ENCODE assay signal across 25 mouse cellular contexts in the genomic region with DNA sequence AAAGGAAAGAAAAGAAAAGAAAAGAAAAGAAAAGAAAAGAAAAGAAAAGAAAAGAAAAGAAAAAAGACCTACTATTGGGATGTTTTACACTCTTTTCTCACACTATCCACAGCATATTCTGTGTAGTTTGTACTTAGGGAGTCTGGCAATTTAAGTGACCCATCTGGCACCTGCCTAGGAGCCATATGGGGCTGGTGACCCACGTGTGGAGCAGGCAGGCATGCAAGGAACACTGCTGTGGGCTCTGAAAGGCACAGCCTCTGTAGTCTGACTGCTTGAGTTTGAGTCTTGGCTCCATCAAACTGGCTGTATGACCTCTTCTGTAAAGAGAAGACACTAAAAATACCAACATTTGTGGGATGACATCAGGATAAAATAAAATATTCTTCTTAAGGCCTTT. TPM values are rescaled to one million over a fixed set of nuclear protein-coding genes. Genes with fewer than 3 reads are reported as not detected.
DNase-seq lines count a peak whose midpoint lies in the region; ATAC-seq and TF ChIP-seq lines count a peak whose summit lies in the region.
"Had no signal": no experiment of that assay in that cellular context is flagged by ENCODE, and none has a peak within 500 bp of the region (broad histone marks: within the 10 kb centered on the region; RNA-seq: fewer than 3 reads in every experiment).

No protein-coding gene starts in this region.

- H3K36me3 ChIP-seq in forebrain, embryonic 13.5 days (ENCODE audit: poor library complexity, severe bottlenecking), result peaks cover 9% of the 10 kb centered on the region; the same call in 1 of the 2 replicates
- H3K36me3 ChIP-seq in forebrain, embryonic 12.5 days (replicated peaks), result peaks cover 9% of the 10 kb centered on the region
- no peaks in the 10 kb centered on the region for H3K36me3 ChIP-seq in midbrain, embryonic 11.5 days (ENCODE audit: control insufficient read depth, insufficient read depth, low read length)
- H3K36me3 ChIP-seq in midbrain, postnatal 0 days (ENCODE audit: insufficient read depth, low read length), result no peaks in the 10 kb centered on the region
- H3K36me3 ChIP-seq in hindbrain, embryonic 13.5 days, result peaks cover 12% of the 10 kb centered on the region; the same call in 1 of the 2 replicates
- H3K36me3 ChIP-seq: G1E; intestine, embryonic 15.5 days; limb, embryonic 13.5 days; stomach, embryonic 15.5 days had no signal

- H3K9me3 ChIP-seq in forebrain, embryonic 13.5 days (replicated peaks), result no peaks in the 10 kb centered on the region
- H3K9me3 ChIP-seq in forebrain, embryonic 12.5 days, result no peaks in the 10 kb centered on the region
- no peaks in the 10 kb centered on the region for H3K9me3 ChIP-seq in midbrain, embryonic 11.5 days (ENCODE audit: control insufficient read depth, low read length)
- H3K9me3 ChIP-seq in midbrain, postnatal 0 days (ENCODE audit: low read length), result no peaks in the 10 kb centered on the region
- H3K9me3 ChIP-seq in hindbrain, embryonic 13.5 days, result no peaks in the 10 kb centered on the region
- H3K9me3 ChIP-seq: intestine, embryonic 15.5 days; limb, embryonic 13.5 days; megakaryocyte, embryonic 14.5 days; midbrain, embryonic 13.5 days; neural tube, embryonic 15.5 days; stomach, embryonic 15.5 days had no signal

- H3K27ac ChIP-seq in forebrain, embryonic 13.5 days, result no peak overlapping the region
- no peak overlapping the region for H3K27ac ChIP-seq in forebrain, embryonic 12.5 days
- no peak overlapping the region for H3K27ac ChIP-seq in midbrain, embryonic 11.5 days (ENCODE audit: low read depth, low read length)
- H3K27ac ChIP-seq in midbrain, postnatal 0 days (ENCODE audit: low read depth, low read length), result no peak overlapping the region
- no peak overlapping the region for H3K27ac ChIP-seq in hindbrain, embryonic 13.5 days
- H3K27ac ChIP-seq: hindbrain, postnatal 0 days; intestine, embryonic 15.5 days; limb, embryonic 13.5 days; midbrain, embryonic 13.5 days; neural tube, embryonic 15.5 days; stomach, embryonic 15.5 days had no signal

- no peak for TF ChIP-seq POLR2A in lung, adult 2 months (IDR thresholded peaks at IDR 0.05; ENCODE audit: borderline replicate concordance, extremely low read depth, low read depth, low read length)

- H3K9ac ChIP-seq in forebrain, embryonic 13.5 days, result no peak overlapping the region
- H3K9ac ChIP-seq in forebrain, embryonic 12.5 days, result no peak overlapping the region
- H3K9ac ChIP-seq in midbrain, embryonic 11.5 days (ENCODE audit: low read length), result no peak overlapping the region
- no peak overlapping the region for H3K9ac ChIP-seq in midbrain, postnatal 0 days (replicated peaks; ENCODE audit: low read length, poor library complexity, severe bottlenecking)
- H3K9ac ChIP-seq in hindbrain, embryonic 13.5 days, result no peak overlapping the region
- H3K9ac ChIP-seq: intestine, embryonic 15.5 days; limb, embryonic 13.5 days; midbrain, embryonic 13.5 days; neural tube, embryonic 15.5 days; stomach, embryonic 15.5 days had no signal

- H3K27me3 ChIP-seq in forebrain, embryonic 13.5 days, result no peaks in the 10 kb centered on the region
- no peaks in the 10 kb centered on the region for H3K27me3 ChIP-seq in forebrain, embryonic 12.5 days
- no peaks in the 10 kb centered on the region for H3K27me3 ChIP-seq in midbrain, embryonic 11.5 days (ENCODE audit: control insufficient read depth, insufficient read depth, low read length)
- no peaks in the 10 kb centered on the region for H3K27me3 ChIP-seq in midbrain, postnatal 0 days (ENCODE audit: insufficient read depth, low read length)
- no peaks in the 10 kb centered on the region for H3K27me3 ChIP-seq in hindbrain, embryonic 13.5 days
- H3K27me3 ChIP-seq: intestine, embryonic 15.5 days; limb, embryonic 13.5 days; megakaryocyte, embryonic 14.5 days; midbrain, embryonic 13.5 days; neural tube, embryonic 15.5 days; stomach, embryonic 15.5 days had no signal

- no peak overlapping the region for H3K4me2 ChIP-seq in forebrain, embryonic 13.5 days
- no peak overlapping the region for H3K4me2 ChIP-seq in forebrain, embryonic 12.5 days
- H3K4me2 ChIP-seq in midbrain, embryonic 11.5 days, result no peak overlapping the region
- H3K4me2 ChIP-seq in midbrain, postnatal 0 days (ENCODE audit: low read depth, low read length, poor library complexity, severe bottlenecking), result no peak overlapping the region
- no peak overlapping the region for H3K4me2 ChIP-seq in hindbrain, embryonic 13.5 days
- H3K4me2 ChIP-seq: intestine, embryonic 15.5 days; limb, embryonic 13.5 days; liver, embryonic 11.5 days; midbrain, embryonic 13.5 days; neural tube, embryonic 15.5 days; stomach, embryonic 15.5 days had no signal

- peak; percentile 17 for DNase-seq in midbrain, embryonic 11.5 days (ENCODE audit: low spot score, missing footprints)
- no peak for DNase-seq in midbrain, postnatal 0 days (ENCODE audit: low spot score)
- DNase-seq in cerebellum, adult 9-10 months, result peak; percentile 78
- DNase-seq in lung, adult 2 months, result no peak
- DNase-seq in adrenal gland, adult (ENCODE audit: inconsistent age in 2 of 2, low spot score in 1 of 2), result no peak
- DNase-seq: adrenal gland, postnatal 14 days; gastrocnemius, postnatal 10 days; kidney, adult 2 months; kidney, postnatal 36 days; lung, postnatal 4 days; right cerebral cortex, postnatal 25 days had no signal

- H3K4me3 ChIP-seq in forebrain, embryonic 13.5 days, result no peak overlapping the region
- H3K4me3 ChIP-seq in forebrain, embryonic 12.5 days (replicated peaks), result no peak overlapping the region
- H3K4me3 ChIP-seq in midbrain, embryonic 11.5 days (ENCODE audit: low read depth, low read length), result no peak overlapping the region
- H3K4me3 ChIP-seq in midbrain, postnatal 0 days (ENCODE audit: low read depth, low read length), result no peak overlapping the region
- no peak overlapping the region for H3K4me3 ChIP-seq in hindbrain, embryonic 13.5 days
- no peak overlapping the region for H3K4me3 ChIP-seq in lung, adult 2 months (replicated peaks; ENCODE audit: extremely low read depth, low read depth, low read length)
- H3K4me3 ChIP-seq: intestine, embryonic 15.5 days; limb, embryonic 13.5 days; megakaryocyte, embryonic 14.5 days; midbrain, embryonic 13.5 days; neural tube, embryonic 15.5 days; stomach, embryonic 15.5 days had no signal

- no peaks in the 10 kb centered on the region for H3K4me1 ChIP-seq in forebrain, embryonic 13.5 days
- no peaks in the 10 kb centered on the region for H3K4me1 ChIP-seq in forebrain, embryonic 12.5 days
- H3K4me1 ChIP-seq in midbrain, embryonic 11.5 days (ENCODE audit: control insufficient read depth, insufficient read depth, low read length), result no peaks in the 10 kb centered on the region
- H3K4me1 ChIP-seq in midbrain, postnatal 0 days (ENCODE audit: insufficient read depth, low read length), result no peaks in the 10 kb centered on the region
- H3K4me1 ChIP-seq in hindbrain, embryonic 13.5 days (replicated peaks), result no peaks in the 10 kb centered on the region
- H3K4me1 ChIP-seq in lung, adult 2 months (ENCODE audit: control insufficient read depth, insufficient read depth, low read length), result no peaks in the 10 kb centered on the region
- H3K4me1 ChIP-seq: intestine, embryonic 15.5 days; midbrain, embryonic 13.5 days; neural tube, embryonic 15.5 days; stomach, embryonic 15.5 days had no signal

- WGBS in forebrain, embryonic 13.5 days, result 30% methylated on average over 1 of the region's 1 CpGs
- WGBS in forebrain, embryonic 12.5 days, result 37% methylated on average over 1 of the region's 1 CpGs
- 44% methylated on average over 1 of the region's 1 CpGs for WGBS in midbrain, embryonic 11.5 days
- WGBS in midbrain, postnatal 0 days, result 37% methylated on average over 1 of the region's 1 CpGs
- WGBS in hindbrain, embryonic 13.5 days, result 30% methylated on average over 1 of the region's 1 CpGs
- 13% methylated on average over 1 of the region's 1 CpGs for WGBS in lung, adult 2 months

- peak; percentile 64; the same call in 1 of the 2 replicates for ATAC-seq in forebrain, embryonic 13.5 days
- no peak for ATAC-seq in forebrain, embryonic 12.5 days (ENCODE audit: low FRiP score)
- no peak for ATAC-seq in midbrain, embryonic 11.5 days (ENCODE audit: low FRiP score)
- no peak for ATAC-seq in midbrain, postnatal 0 days (ENCODE audit: low FRiP score)
- ATAC-seq in hindbrain, embryonic 13.5 days (ENCODE audit: low FRiP score), result no peak
- ATAC-seq: hindbrain, postnatal 0 days; intestine, embryonic 15.5 days; lung, postnatal 0 days; midbrain, embryonic 13.5 days had no signal

- no peak for TF ChIP-seq CTCF in midbrain, postnatal 0 days (IDR thresholded peaks at IDR 0.05)
- TF ChIP-seq CTCF in lung, adult 2 months (IDR thresholded peaks at IDR 0.05; ENCODE audit: insufficient read depth, low read length), result no peak

RNA-seq across cellular contexts. Expression of a gene that starts 25.2 kb away (rescaled TPM):
- 132 and 136 TPM in 2 replicates for polyA plus RNA-seq in forebrain, embryonic 13.5 days (2015; fragmentation: Nextera tagmentation; extraction: Ambion mirVana)
- polyA plus RNA-seq in forebrain, embryonic 12.5 days (2016; fragmentation: Nextera tagmentation; extraction: Ambion mirVana), result 67.8 and 71.2 TPM in 2 replicates
- polyA plus RNA-seq in midbrain, embryonic 11.5 days (2014; fragmentation: Nextera tagmentation; extraction: Ambion mirVana), result 56.3 and 65.0 TPM in 2 replicates
- total RNA-seq in midbrain, postnatal 0 days (2014; rRNA removed), result 234 and 270 TPM in 2 replicates
- 406 and 419 TPM in 2 replicates for polyA plus RNA-seq in midbrain, postnatal 0 days (2015; fragmentation: Nextera tagmentation; extraction: Ambion mirVana)
- 187 and 196 TPM in 2 replicates for polyA plus RNA-seq in hindbrain, embryonic 13.5 days (2015; fragmentation: Nextera tagmentation; extraction: Ambion mirVana)
- 0.49 and 0.57 TPM in 2 replicates for polyA plus RNA-seq in lung, adult 2 months (2012; rRNA removed)
- total RNA-seq: heart, postnatal 25 days had no signal
- polyA plus RNA-seq: G1E had no signal

RNA-seq across cellular contexts. Expression of a gene that starts 44.7 kb away (rescaled TPM):
- 41.4 and 46.8 TPM in 2 replicates for polyA plus RNA-seq in forebrain, embryonic 13.5 days (2015; fragmentation: Nextera tagmentation; extraction: Ambion mirVana)
- polyA plus RNA-seq in forebrain, embryonic 12.5 days (2016; fragmentation: Nextera tagmentation; extraction: Ambion mirVana), result 66.3 and 70.4 TPM in 2 replicates
- polyA plus RNA-seq in midbrain, embryonic 11.5 days (2014; fragmentation: Nextera tagmentation; extraction: Ambion mirVana), result 6.6 and 7.5 TPM in 2 replicates
- total RNA-seq in midbrain, postnatal 0 days (2014; rRNA removed), result 1.2 and 1.3 TPM in 2 replicates
- polyA plus RNA-seq in midbrain, postnatal 0 days (2015; fragmentation: Nextera tagmentation; extraction: Ambion mirVana), result 2.0 and 2.2 TPM in 2 replicates
- polyA plus RNA-seq in hindbrain, embryonic 13.5 days (2015; fragmentation: Nextera tagmentation; extraction: Ambion mirVana), result 11.7 and 12.1 TPM in 2 replicates
- polyA plus RNA-seq in lung, adult 2 months (2012; rRNA removed), result 0.60 and 1.2 TPM in 2 replicates

RNA-seq across cellular contexts. Expression of a gene that starts 45.3 kb away (rescaled TPM):
- 0.12 and 0.23 TPM in 2 replicates for polyA plus RNA-seq in forebrain, embryonic 13.5 days (2015; fragmentation: Nextera tagmentation; extraction: Ambion mirVana)
- polyA plus RNA-seq in forebrain, embryonic 12.5 days (2016; fragmentation: Nextera tagmentation; extraction: Ambion mirVana), result 0.44 and 0.57 TPM in 2 replicates
- polyA plus RNA-seq in midbrain, embryonic 11.5 days (2014; fragmentation: Nextera tagmentation; extraction: Ambion mirVana), result 0.10 and 0.18 TPM in 2 replicates
- total RNA-seq in midbrain, postnatal 0 days (2014; rRNA removed), result 4.1 and 4.2 TPM in 2 replicates
- 1.1 and 1.2 TPM in 2 replicates for polyA plus RNA-seq in midbrain, postnatal 0 days (2015; fragmentation: Nextera tagmentation; extraction: Ambion mirVana)
- 1.7 and 1.8 TPM in 2 replicates for polyA plus RNA-seq in hindbrain, embryonic 13.5 days (2015; fragmentation: Nextera tagmentation; extraction: Ambion mirVana)
- polyA plus RNA-seq in lung, adult 2 months (2012; rRNA removed), result 0.54 and 0.55 TPM in 2 replicates
- total RNA-seq: heart, postnatal 25 days had no signal
- polyA plus RNA-seq: G1E had no signal

Comparison
In these comparisons a context has a peak if more than half of its experiments do, and no peak if none do; other contexts are left out.
1. DNase-seq: peak in midbrain, embryonic 11.5 days (single experiment) and cerebellum, adult 9-10 months (single experiment); none in midbrain, postnatal 0 days (single experiment), lung, adult 2 months (single experiment) and adrenal gland, adult (0 of 2).
2. RNA of a gene that starts 25.2 kb away (polyA plus RNA-seq): 406 to 419 TPM in midbrain, postnatal 0 days, 187 to 196 TPM in hindbrain, embryonic 13.5 days, 132 to 136 TPM in forebrain, embryonic 13.5 days, 67.8 to 71.2 TPM in forebrain, embryonic 12.5 days and 56.3 to 65.0 TPM in midbrain, embryonic 11.5 days; 0.49 to 0.57 TPM in lung, adult 2 months; every median in the first group is over 10 times any median in the second.